Mouse (Mus musculus): Measurements from ENCODE around the gene Hsdl1. TPM values are rescaled to one million over a fixed set of nuclear protein-coding genes. Genes with fewer than 3 reads are reported as not detected.

The Hsdl1 gene
- 10 to 100 TPM; 43.8 to 51.8 (median 49.7) TPM for total RNA-seq (2022)

DNA sequence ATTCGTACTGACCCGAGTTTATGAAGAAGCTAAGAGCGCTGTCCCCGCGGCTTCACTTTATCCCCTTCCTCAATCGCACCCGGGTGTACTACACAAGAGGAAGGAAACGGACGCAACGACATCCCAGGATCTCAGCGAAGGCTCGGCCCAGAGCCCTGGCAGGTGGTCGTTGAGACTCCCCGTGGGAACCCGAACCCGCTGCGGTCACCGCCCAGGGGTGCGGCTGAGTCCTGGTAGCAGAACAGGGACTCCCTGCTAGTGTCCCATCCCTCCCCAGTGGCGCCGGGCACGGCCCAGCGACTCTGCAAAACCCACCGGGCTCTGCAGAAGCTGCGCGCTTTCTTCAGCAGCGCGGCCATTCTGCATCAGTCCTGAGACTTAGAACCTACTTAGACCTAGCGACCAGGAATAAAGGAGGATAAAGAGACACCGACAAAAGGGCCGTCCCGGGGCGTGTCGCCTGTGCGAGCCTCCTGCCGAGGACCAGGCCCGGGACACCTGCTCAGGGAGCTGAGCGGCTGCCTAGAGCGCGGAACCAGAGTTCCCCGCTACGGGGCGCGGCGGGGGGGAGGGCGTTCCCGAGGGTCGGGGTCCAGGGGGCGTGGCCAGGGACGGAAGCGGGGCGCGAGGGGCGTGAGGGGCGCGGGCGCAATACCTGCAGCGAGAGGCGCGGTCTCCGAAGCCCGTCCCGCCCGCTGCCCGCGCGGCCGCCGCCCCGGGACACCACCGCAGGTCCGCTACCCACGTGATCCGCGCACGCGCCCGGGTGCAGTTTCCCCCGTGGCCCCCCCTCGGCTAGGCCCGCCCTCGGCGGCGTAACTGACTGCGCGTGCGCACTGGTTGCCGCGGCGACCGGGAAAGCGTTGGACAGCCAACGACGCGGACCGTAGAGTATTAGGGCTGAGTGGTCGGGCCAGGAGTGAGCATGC lies at the start of gene Hsdl1, which contains the start of gene Dnaaf1:
Gene Hsdl1 (minus strand): TSS at position 747 of the 929 bp plus-strand sequence.
Gene Dnaaf1 (plus strand): TSS at position 799 of the 929 bp plus-strand sequence.
- peak; percentile 87 to 93 for DNase-seq (ENCODE audit: low spot score in 2 of 2)

GRCm38 (mm10) chr8:119623744-119624143 lies 48.8 kb upstream of the Hsdl1 start:
- DNase-seq (ENCODE audit: low spot score in 2 of 2), result no peak

DNA sequence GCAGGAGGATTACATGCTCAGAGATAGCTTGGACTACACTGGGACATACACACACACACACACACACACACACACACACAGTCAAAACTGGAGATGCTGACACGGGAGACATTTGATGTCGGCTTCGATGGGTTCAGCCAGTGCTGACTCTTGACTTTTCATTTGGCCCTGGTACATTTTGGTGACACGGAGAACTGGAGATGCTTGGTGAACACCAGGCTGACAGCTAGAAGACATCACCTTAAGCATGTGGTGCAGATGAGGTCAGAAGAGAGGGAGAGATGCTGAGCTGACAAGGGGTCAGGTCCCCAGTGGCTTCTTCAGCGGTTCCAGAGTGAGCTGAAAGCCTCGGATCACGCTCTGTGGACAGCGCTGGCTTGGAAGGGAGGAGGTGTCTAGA lies 48.1 kb upstream of the Hsdl1 start:
- no peak for DNase-seq (ENCODE audit: low spot score in 2 of 2)

GRCm38 (mm10) chr8:119622555-119622954 lies 47.6 kb upstream of the Hsdl1 start:
- no peak for DNase-seq (ENCODE audit: low spot score in 2 of 2)

DNA sequence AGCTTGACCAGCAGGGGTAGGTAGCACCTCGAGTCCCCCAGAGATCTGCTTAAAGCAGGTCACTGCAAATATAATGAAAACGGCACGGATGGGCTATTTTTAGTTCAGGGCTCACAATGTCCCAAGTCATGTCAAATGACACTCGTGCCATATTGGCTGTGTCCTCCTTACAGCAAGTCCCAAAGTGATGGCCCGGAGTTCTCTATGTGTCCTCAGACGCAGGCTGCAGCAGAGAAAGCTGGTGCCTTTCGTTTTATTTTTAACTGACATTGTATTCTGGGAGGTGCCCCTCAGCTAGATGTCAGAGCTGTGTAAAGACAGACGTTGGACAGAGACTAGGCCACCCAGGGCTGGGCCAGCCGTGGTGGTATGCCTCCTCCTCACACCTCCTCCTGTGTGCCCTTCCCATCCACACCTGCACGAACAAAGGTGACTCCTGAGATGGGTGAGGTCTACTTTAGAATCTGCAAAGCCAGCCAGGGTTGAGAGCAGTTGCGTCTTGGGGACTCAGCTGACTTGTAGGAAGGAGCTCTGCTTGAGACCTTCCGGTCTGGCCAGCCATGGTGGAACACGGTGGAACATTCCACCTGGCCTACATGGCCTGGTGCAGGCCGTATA lies 46.0 kb upstream of the Hsdl1 start:
- no peak for DNase-seq (ENCODE audit: low spot score in 2 of 2)

DNA sequence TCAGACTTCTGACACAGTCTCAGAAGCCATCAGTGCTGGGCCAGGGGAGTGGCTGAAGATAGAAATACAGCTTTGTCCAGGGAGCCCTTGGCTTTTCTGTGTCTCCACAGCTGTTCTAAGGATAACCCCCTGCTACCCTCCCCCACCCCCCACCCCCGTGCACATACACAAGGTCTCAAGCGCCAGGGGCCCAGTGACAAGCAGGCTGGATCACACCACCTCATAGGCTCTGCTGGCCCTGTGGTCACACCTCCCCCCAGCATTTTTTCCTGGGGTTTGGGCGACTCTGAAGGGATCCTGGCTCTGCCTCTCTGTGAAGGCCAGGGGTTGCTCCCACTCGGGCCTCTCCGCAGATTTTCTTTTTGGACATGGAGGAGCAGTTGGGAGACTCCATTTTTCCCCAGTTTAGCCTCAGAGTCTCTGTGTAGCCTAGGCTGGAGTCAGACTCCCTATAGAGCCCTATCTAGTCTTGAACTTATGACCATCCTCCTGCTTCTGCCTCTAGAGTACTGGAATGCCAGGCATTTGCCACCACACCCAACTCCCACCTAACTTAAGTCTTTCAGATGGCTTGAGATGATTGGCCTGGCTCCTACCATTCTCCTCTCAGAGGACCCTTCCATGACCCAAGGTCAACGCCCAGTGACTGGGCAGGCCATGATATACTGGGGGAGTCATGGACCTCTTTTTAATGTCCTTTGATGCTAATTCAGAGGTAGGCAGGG lies 45.3 kb upstream of the Hsdl1 start:
- DNase-seq (ENCODE audit: low spot score in 2 of 2), result no peak

GRCm38 (mm10) chr8:119618887-119619286 lies 43.9 kb upstream of the Hsdl1 start:
- no peak for DNase-seq (ENCODE audit: low spot score in 2 of 2)

DNA sequence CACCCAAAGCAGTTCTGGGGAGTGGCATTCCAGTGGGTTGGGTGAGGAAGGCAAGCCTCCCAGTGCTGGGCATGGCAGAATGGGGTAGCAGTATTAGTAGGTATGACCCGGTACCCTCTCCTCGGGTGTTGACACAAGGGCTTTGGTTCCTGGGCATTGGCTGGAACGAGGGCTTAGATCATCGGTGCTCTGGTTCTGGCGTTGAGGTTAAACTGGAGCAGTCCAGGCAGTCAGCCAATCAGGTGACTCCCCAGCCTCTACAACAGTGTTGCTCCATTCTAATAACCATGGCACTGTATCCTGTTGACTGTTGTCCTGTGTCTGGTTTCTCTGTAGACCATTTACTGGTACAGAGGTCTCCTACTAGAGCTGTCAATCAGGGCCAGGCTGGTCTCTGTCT lies 42.6 kb upstream of the Hsdl1 start:
- DNase-seq (ENCODE audit: low spot score in 2 of 2), result no peak

DNA sequence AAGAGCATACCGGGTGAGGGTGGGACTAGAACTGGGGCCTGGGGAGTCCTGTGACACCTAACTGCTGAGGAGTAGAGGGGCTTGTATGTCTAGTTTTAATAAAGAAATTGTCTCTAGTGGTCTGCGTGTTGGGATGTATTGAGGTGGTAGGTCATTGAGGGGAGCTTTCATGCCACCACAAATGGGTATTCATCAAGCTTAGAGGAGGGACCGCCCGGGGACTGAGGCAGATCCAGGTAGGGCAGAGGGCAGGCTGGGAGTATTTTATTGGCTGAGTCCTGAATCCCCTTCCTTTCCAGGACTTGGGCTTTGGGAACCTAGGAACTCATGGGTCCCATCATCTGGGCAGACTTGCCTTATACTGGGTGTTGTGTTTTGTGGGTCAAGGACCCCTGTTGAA lies 41.8 kb upstream of the Hsdl1 start:
- DNase-seq (ENCODE audit: low spot score in 2 of 2), result no peak

DNA sequence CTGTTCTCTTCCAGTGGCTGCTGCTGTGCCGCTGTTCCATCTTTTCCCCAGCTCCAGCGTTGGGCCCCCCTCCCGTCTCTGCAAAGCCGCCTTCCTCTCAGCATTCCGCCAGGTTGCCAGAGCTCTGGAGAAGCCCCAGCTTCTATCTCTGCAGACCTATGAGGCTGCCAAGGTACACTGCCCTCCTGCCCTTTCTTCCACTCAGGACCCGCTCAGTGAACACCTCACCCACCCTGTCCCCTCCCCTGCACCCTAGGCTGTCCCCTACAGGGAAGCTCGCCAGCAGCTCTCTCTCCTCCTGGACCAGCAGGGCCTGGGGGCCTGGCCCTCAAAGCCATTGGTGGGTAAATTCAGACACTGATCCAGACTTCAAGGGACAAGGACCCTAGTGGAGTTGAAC lies 41.4 kb upstream of the Hsdl1 start:
- DNase-seq (ENCODE audit: low spot score in 2 of 2), result no peak

DNA sequence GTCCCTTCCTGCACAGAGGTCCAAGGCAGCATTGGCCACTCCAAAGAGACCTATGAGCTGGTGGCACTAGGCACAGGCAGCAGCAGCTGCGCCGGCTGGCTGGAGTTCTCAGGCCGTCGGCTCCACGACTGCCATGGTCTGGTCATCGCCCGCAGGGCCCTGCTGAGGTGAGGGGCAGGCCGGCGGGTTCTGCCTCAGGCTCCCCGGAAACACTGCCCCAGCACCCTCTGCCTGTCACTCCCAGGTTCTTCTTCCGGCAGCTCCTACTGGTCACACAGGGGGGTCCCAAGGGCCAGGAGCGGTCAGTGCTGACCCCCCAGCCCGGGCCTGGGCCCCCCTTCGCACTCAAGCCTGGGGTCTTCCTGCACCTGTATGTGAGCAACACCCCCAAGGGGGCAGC lies 40.1 kb upstream of the Hsdl1 start:
- DNase-seq (ENCODE audit: low spot score in 2 of 2), result no peak

DNA sequence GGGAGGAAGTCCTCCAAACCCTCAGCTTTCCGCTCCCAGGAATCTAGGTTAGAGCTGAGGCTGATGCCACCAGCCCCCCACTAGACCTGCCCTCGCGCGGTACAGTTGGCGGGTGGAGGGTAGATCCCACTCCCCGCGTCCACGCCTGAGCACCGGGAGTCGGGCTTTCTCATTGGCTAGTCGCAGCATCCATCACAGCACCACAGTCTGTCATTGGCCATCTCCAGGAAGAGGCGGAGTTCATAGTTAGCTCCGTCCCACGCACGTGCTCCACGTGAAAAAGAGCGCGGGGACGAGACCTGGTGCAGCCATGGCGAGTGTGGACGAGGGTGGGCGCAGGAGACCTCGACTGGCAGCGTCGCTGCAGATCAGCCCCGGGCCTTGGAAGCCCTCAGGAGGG lies 37.5 kb upstream of the Hsdl1 start, which contains the start of gene Adad2:
Gene Adad2 (plus strand): TSS at position 277 of the 400 bp plus-strand sequence.
- no peak for DNase-seq (ENCODE audit: low spot score in 2 of 2)

DNA sequence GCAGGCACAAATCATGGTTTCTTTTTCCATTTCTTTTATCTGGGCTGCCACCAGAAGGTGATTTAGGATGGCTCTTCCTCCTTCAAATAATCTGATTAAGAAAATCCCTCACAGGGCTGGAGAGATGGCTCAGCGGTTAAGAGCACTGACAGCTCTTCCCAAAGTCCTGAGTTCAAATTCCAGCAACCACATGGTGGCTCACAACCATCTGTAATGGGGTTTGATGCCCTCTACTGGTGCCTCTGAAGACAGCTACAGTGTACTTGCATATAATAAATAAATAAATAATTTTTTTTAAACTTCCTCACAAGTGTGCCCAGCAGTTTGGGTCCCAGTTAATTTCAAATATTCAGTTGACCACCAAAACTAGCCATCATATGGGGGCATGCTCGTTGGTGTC lies 31.2 kb upstream of the Hsdl1 start:
- DNase-seq (ENCODE audit: low spot score in 2 of 2), result no peak

DNA sequence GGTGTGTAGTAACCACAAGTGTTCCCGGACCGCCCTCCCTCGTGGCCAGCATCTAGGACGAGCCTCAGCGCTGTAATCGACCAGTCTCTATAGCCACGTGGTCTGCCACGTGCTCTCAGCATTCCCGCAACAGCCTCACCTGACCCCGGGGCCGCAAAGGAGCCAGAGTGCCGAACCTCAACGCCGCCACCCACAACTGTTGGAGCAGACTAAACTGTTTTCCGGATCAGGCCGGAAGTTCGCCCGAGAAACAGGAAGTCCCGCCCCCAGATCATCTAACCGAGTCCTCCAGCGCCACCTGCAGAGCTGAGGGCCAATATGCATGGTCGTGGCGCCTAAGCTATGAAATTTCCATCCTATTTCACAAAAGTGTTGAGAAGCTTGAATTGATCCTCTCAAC lies 30.0 kb upstream of the Hsdl1 start, which contains the start of gene Taf1c:
Gene Taf1c (minus strand): TSS at position 227 of the 400 bp plus-strand sequence.
- DNase-seq (ENCODE audit: low spot score in 2 of 2), result peak; percentile 86 to 91

DNA sequence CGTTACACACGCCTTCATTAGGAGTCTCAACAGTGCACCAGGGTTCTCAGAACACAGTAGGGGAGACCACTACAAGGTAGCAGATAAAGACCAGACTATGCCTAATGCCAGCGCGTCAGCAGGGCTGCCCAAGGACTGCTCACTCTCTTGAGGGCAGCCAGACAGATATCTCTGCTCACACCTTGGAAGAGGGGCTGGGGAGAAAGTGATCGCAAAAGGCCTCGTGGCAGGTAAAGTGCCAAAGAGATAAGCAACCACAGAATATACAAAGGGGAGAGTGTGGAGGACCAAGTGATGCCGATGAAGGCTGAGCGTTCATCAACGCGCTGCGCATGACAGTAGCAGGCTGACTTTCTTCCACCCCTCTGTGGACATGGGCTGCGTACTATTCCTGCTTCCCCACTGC lies 29.4 kb upstream of the Hsdl1 start:
- DNase-seq (ENCODE audit: low spot score in 2 of 2), result no peak

GRCm38 (mm10) chr8:119603771-119604170 lies 28.8 kb upstream of the Hsdl1 start:
- DNase-seq (ENCODE audit: low spot score in 2 of 2), result no peak

DNA sequence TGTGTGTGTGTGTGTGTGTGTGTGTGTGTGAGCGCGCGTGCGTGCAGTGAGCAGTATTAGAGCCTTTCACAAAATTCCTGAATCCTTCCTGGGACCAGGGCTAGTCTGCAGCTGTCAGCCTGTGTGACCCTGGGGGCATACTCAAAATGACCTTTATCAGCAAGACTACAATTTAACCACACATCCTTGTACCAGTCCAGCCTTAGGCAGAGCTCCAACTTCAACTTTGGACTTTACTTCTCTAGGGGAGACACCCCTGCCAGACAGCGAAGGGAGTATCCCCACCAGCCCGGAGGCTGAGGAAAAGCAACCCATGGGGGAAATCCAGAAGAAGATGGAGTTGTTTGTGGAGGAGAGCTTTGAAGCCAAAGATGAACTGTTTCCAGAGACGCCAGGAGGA lies 16.5 kb upstream of the Hsdl1 start:
- no peak for DNase-seq (ENCODE audit: low spot score in 2 of 2)

DNA sequence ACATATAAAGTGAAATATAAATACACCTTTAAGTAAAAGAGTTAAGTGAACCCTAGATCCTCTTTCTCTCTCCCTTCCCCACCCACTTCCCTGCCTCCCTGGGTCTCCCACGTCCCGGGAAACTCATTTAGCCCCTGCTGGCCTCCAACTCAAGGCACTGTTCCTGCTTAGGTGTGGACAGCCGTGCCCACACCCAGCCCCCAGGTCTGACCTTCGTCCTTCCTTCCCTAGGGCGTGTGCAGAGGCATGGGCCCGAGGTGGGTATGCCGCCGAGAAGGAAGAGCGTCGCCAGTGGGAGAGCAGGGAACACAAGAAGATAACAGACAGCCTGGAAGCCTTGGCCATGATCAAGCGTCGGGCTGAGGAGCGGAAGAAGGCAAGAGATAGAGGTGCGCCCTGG lies 15.4 kb upstream of the Hsdl1 start:
- DNase-seq (ENCODE audit: low spot score in 2 of 2), result no peak

GRCm38 (mm10) chr8:119588844-119589243 lies 13.9 kb upstream of the Hsdl1 start:
- DNase-seq (ENCODE audit: low spot score in 2 of 2), result no peak

DNA sequence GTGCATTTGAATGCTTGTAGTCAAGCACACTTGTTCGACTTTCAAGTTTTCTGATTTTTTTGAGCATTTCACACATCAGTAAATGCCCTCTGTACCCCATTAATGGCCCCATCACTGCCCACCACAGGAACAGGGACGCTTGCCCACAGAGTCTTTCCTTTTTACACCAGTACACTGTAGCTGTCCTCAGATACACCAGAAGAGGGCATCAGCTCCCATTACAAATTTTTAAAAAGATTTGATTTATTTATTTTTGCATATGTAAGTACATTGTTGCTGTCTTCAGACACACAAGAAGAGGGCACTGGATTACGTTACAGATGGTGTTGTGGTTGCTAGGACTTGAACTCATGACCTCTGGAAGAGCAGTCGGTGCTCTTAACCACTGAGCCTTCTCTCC lies 13.3 kb upstream of the Hsdl1 start:
- no peak for DNase-seq (ENCODE audit: low spot score in 2 of 2)

GRCm38 (mm10) chr8:119585901-119586300 lies 10.9 kb upstream of the Hsdl1 start:
- no peak for DNase-seq (ENCODE audit: low spot score in 2 of 2)

Data from layer of hippocampus, adult 8-10 months (tissue).